Mouse (Mus musculus): ENCODE results near the gene Nudt1. TPM values are rescaled to one million over a fixed set of nuclear protein-coding genes. Genes with fewer than 3 reads are reported as not detected.

The Nudt1 gene
- total RNA-seq (2021), result 1 to 10 TPM; 6.5 to 7.8 TPM
- long read RNA-seq, experiment 1, partial matches to known transcripts, result 0 of 3 reads
- long read RNA-seq, experiment 1, other reads (novel, unspliced or antisense), result 1 of 3 reads
- long read RNA-seq, experiment 2, partial matches to known transcripts, result 0 of 4 reads
- long read RNA-seq, experiment 2, other reads (novel, unspliced or antisense), result 0 of 4 reads

GRCm38 (mm10) chr5:140321042-140321755, at the start of gene Nudt1, which contains the start of gene Mad1l1:
Gene Nudt1 (plus strand): TSS chr5:140321656.
Gene Mad1l1 (minus strand): TSS chr5:140321552.
- peak; percentile 88 to 91 for DNase-seq (ENCODE audit: low spot score in 2 of 2)

GRCm38 (mm10) chr5:140276779-140277178, 44.7 kb upstream of the Nudt1 start:
- no peak for DNase-seq (ENCODE audit: low spot score in 2 of 2)

- DNase-seq (ENCODE audit: low spot score in 2 of 2), result no peak
These were observed 41.3 kb upstream of the Nudt1 start for GRCm38 (mm10) chr5:140280205-140280604.

- DNase-seq (ENCODE audit: low spot score in 2 of 2), result no peak
These were observed 39.1 kb upstream of the Nudt1 start for GRCm38 (mm10) chr5:140282376-140282775.

GRCm38 (mm10) chr5:140282900-140283299, 38.6 kb upstream of the Nudt1 start:
- no peak for DNase-seq (ENCODE audit: low spot score in 2 of 2)

- DNase-seq (ENCODE audit: low spot score in 2 of 2), result no peak
These were observed 37.4 kb upstream of the Nudt1 start for GRCm38 (mm10) chr5:140284011-140284410.

- peak in 1 of 2 experiments; percentile 37 for DNase-seq (ENCODE audit: low spot score in 2 of 2)
These were observed 36.7 kb upstream of the Nudt1 start for GRCm38 (mm10) chr5:140284761-140285160.

- DNase-seq (ENCODE audit: low spot score in 2 of 2), result no peak
These were observed 33.2 kb upstream of the Nudt1 start for GRCm38 (mm10) chr5:140288287-140288686.

- DNase-seq (ENCODE audit: low spot score in 2 of 2), result no peak
These were observed 32.3 kb upstream of the Nudt1 start for GRCm38 (mm10) chr5:140289161-140289560.

- DNase-seq (ENCODE audit: low spot score in 2 of 2), result peak; percentile 74 to 75
These were observed 29.3 kb upstream of the Nudt1 start for GRCm38 (mm10) chr5:140292152-140292551.

GRCm38 (mm10) chr5:140298291-140298690, 23.2 kb upstream of the Nudt1 start:
- no peak for DNase-seq (ENCODE audit: low spot score in 2 of 2)

- DNase-seq (ENCODE audit: low spot score in 2 of 2), result no peak
These were observed 15.4 kb upstream of the Nudt1 start for GRCm38 (mm10) chr5:140306016-140306415.

- no peak for DNase-seq (ENCODE audit: low spot score in 2 of 2)
These were observed 13.9 kb upstream of the Nudt1 start for GRCm38 (mm10) chr5:140307602-140308001.

- DNase-seq (ENCODE audit: low spot score in 2 of 2), result no peak
These were observed 4.7 kb upstream of the Nudt1 start for GRCm38 (mm10) chr5:140316716-140317115.

- no peak for DNase-seq (ENCODE audit: low spot score in 2 of 2)
These were observed 510 bp downstream of the Nudt1 start for GRCm38 (mm10) chr5:140321756-140322575.

- DNase-seq (ENCODE audit: low spot score in 2 of 2), result no peak
These were observed 2.6 kb downstream of the Nudt1 start for GRCm38 (mm10) chr5:140324058-140324457.

GRCm38 (mm10) chr5:140331615-140332512, 10.4 kb downstream of the Nudt1 start, which contains the start of gene Mrm2:
Gene Mrm2 (minus strand): TSS chr5:140331898.
- peak; percentile 76 to 79 for DNase-seq (ENCODE audit: low spot score in 2 of 2)

- no peak for DNase-seq (ENCODE audit: low spot score in 2 of 2)
These were observed 11.1 kb downstream of the Nudt1 start for GRCm38 (mm10) chr5:140332519-140332918.

GRCm38 (mm10) chr5:140333631-140334030, 12.2 kb downstream of the Nudt1 start:
- no peak for DNase-seq (ENCODE audit: low spot score in 2 of 2)

- DNase-seq (ENCODE audit: low spot score in 2 of 2), result peak; percentile 7 to 25
These were observed 15.2 kb downstream of the Nudt1 start for GRCm38 (mm10) chr5:140336680-140337079.

- no peak for DNase-seq (ENCODE audit: low spot score in 2 of 2)
These were observed 17.3 kb downstream of the Nudt1 start for GRCm38 (mm10) chr5:140338779-140339178.

All from left cerebral cortex, adult 18-20 months (tissue).